Mouse (Mus musculus): ENCODE results near the gene Myo1g.
A peak's percentile ranks its signal among the peaks of the same experiment; 100 is the strongest.
"Not testable (repeated sequence)": the region's sequence is repeated elsewhere in the genome, so short reads cannot be mapped to it uniquely, and the experiment has no call there.

Myo1g gene

GRCm38 (mm10) chr11:6528186-6529006 lies 7.6 kb upstream of the Myo1g start:
- DNase-seq (ENCODE audit: low spot score), result peak; percentile 99

GRCm38 (mm10) chr11:6527256-6528185 lies 6.8 kb upstream of the Myo1g start:
- DNase-seq (ENCODE audit: low spot score), result no peak

- DNase-seq (ENCODE audit: low spot score), result not testable (repeated sequence)
Observed at GRCm38 (mm10) chr11:6526526-6527255, 5.9 kb upstream of the Myo1g start.

GRCm38 (mm10) chr11:6525241-6525640 lies 4.5 kb upstream of the Myo1g start:
- DNase-seq (ENCODE audit: low spot score), result no peak

GRCm38 (mm10) chr11:6524880-6525238 lies 4.1 kb upstream of the Myo1g start:
- DNase-seq (ENCODE audit: low spot score), result no peak

GRCm38 (mm10) chr11:6524165-6524879 lies 3.6 kb upstream of the Myo1g start:
- no peak for DNase-seq (ENCODE audit: low spot score)

- DNase-seq (ENCODE audit: low spot score), result no peak
Observed at GRCm38 (mm10) chr11:6523662-6524088, 2.9 kb upstream of the Myo1g start.

GRCm38 (mm10) chr11:6522782-6523525 lies 2.2 kb upstream of the Myo1g start:
- no peak for DNase-seq (ENCODE audit: low spot score)

- DNase-seq (ENCODE audit: low spot score), result no peak
Observed at GRCm38 (mm10) chr11:6519491-6520033, 1.2 kb downstream of the Myo1g start.

GRCm38 (mm10) chr11:6514837-6515236 lies 5.9 kb downstream of the Myo1g start:
- no peak for DNase-seq (ENCODE audit: low spot score)

- no peak for DNase-seq (ENCODE audit: low spot score)
Observed at GRCm38 (mm10) chr11:6508269-6508876, 12.4 kb downstream of the Myo1g start.

- DNase-seq (ENCODE audit: low spot score), result peak; percentile 39
Observed at GRCm38 (mm10) chr11:6506516-6506915, 14.2 kb downstream of the Myo1g start.

GRCm38 (mm10) chr11:6504689-6505088 lies 16.1 kb downstream of the Myo1g start:
- no peak for DNase-seq (ENCODE audit: low spot score)

GRCm38 (mm10) chr11:6504226-6504625 lies 16.5 kb downstream of the Myo1g start:
- no peak for DNase-seq (ENCODE audit: low spot score)

- DNase-seq (ENCODE audit: low spot score), result no peak
Observed at GRCm38 (mm10) chr11:6502506-6502905, 18.3 kb downstream of the Myo1g start.

- DNase-seq (ENCODE audit: low spot score), result no peak
Observed at GRCm38 (mm10) chr11:6497311-6497948, 23.3 kb downstream of the Myo1g start.

- no peak for DNase-seq (ENCODE audit: low spot score)
Observed at GRCm38 (mm10) chr11:6489691-6490503, 30.9 kb downstream of the Myo1g start.

- DNase-seq (ENCODE audit: low spot score), result no peak
Observed at GRCm38 (mm10) chr11:6489257-6489656, 31.5 kb downstream of the Myo1g start.
